Mouse (Mus musculus): Measurements from ENCODE around the gene Smtnl1.

Gene Smtnl1

GRCm38 (mm10) chr2:84793871-84794270 lies 28.6 kb downstream of the Smtnl1 start:
- no peak for DNase-seq (ENCODE audit: low spot score in 2 of 2)

GRCm38 (mm10) chr2:84793154-84793553 lies 29.3 kb downstream of the Smtnl1 start:
- DNase-seq (ENCODE audit: low spot score in 2 of 2), result no peak

- DNase-seq (ENCODE audit: low spot score in 2 of 2), result no peak
These were observed 29.9 kb downstream of the Smtnl1 start for GRCm38 (mm10) chr2:84792516-84792915.

- no peak for DNase-seq (ENCODE audit: low spot score in 2 of 2)
These were observed 32.0 kb downstream of the Smtnl1 start for GRCm38 (mm10) chr2:84790418-84790817.

GRCm38 (mm10) chr2:84788316-84788715 lies 34.1 kb downstream of the Smtnl1 start:
- no peak for DNase-seq (ENCODE audit: low spot score in 2 of 2)

- no peak for DNase-seq (ENCODE audit: low spot score in 2 of 2)
These were observed 38.4 kb downstream of the Smtnl1 start for GRCm38 (mm10) chr2:84783840-84784566.

- no peak for DNase-seq (ENCODE audit: low spot score in 2 of 2)
These were observed 39.1 kb downstream of the Smtnl1 start for GRCm38 (mm10) chr2:84783315-84783714.

- no peak for DNase-seq (ENCODE audit: low spot score in 2 of 2)
These were observed 43.2 kb downstream of the Smtnl1 start for GRCm38 (mm10) chr2:84779210-84779609.

GRCm38 (mm10) chr2:84777706-84778105 lies 44.7 kb downstream of the Smtnl1 start:
- no peak for DNase-seq (ENCODE audit: low spot score in 2 of 2)

- no peak for DNase-seq (ENCODE audit: low spot score in 2 of 2)
These were observed 46.8 kb downstream of the Smtnl1 start for GRCm38 (mm10) chr2:84775665-84776064.

- DNase-seq (ENCODE audit: low spot score in 2 of 2), result no peak
These were observed 47.2 kb downstream of the Smtnl1 start, which contains the start of gene Serping1 for GRCm38 (mm10) chr2:84775241-84775640. Gene Serping1, minus strand, starts transcription at chr2:84775444.

- peak in 1 of 2 experiments; percentile 2 for DNase-seq (ENCODE audit: low spot score in 2 of 2)
These were observed 47.7 kb downstream of the Smtnl1 start for GRCm38 (mm10) chr2:84774751-84775150.

- DNase-seq (ENCODE audit: low spot score in 2 of 2), result no peak
These were observed 49.3 kb downstream of the Smtnl1 start for GRCm38 (mm10) chr2:84773195-84773594.

GRCm38 (mm10) chr2:84772454-84772853 lies 50.0 kb downstream of the Smtnl1 start:
- no peak for DNase-seq (ENCODE audit: low spot score in 2 of 2)

- no peak for DNase-seq (ENCODE audit: low spot score in 2 of 2)
These were observed 52.0 kb downstream of the Smtnl1 start for GRCm38 (mm10) chr2:84770501-84770900.

- no peak for DNase-seq (ENCODE audit: low spot score in 2 of 2)
These were observed 59.6 kb downstream of the Smtnl1 start for GRCm38 (mm10) chr2:84762818-84763217.

- DNase-seq (ENCODE audit: low spot score in 2 of 2), result no peak
These were observed 60.2 kb downstream of the Smtnl1 start for GRCm38 (mm10) chr2:84762295-84762694.

- no peak for DNase-seq (ENCODE audit: low spot score in 2 of 2)
These were observed 60.6 kb downstream of the Smtnl1 start for GRCm38 (mm10) chr2:84761840-84762239.

- no peak for DNase-seq (ENCODE audit: low spot score in 2 of 2)
These were observed 61.1 kb downstream of the Smtnl1 start for GRCm38 (mm10) chr2:84761309-84761708.

All from right cerebral cortex, postnatal 36 days (tissue).